23 mouse cellular contexts compared by ENCODE assay signal in the genomic region with DNA sequence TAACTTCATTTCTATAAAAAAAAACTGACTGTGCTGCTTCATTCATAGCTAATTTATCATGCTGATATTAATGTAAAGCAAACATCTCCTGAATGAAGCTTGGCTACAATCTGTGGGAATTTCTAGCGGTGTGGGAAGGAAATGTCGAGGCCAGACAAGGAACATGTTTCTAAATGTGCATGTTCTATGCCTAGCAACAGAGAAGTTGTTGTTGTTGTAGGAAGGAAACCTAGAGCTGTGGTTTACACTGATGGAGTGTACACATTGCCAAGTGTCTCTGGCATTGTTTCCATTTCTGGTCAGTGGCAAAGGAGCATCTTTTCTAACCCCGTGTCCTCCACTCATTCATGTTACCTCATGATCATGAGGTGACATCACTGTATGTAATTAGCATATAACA. TPM values are rescaled to one million over a fixed set of nuclear protein-coding genes. Genes with fewer than 3 reads are reported as not detected.
"Had no signal": no experiment of that assay in that cellular context is flagged by ENCODE, and none has a peak within 500 bp of the region (broad histone marks: within the 10 kb centered on the region; RNA-seq: fewer than 3 reads in every experiment).

No protein-coding gene starts in this region.

- H3K4me2 ChIP-seq: limb, embryonic 13.5 days; liver, embryonic 12.5 days; liver, embryonic 15.5 days; midbrain, embryonic 12.5 days; midbrain, embryonic 15.5 days; neural tube, embryonic 12.5 days; neural tube, embryonic 15.5 days had no signal

- H3K27ac ChIP-seq: limb, embryonic 10.5 days; limb, embryonic 13.5 days; liver, embryonic 12.5 days; liver, embryonic 15.5 days; macrophage; midbrain, embryonic 12.5 days; midbrain, embryonic 15.5 days; neural tube, embryonic 12.5 days; neural tube, embryonic 15.5 days; stomach, postnatal 0 days had no signal

- H3K4me3 ChIP-seq: limb, embryonic 10.5 days; limb, embryonic 13.5 days; liver, embryonic 12.5 days; liver, embryonic 15.5 days; midbrain, embryonic 12.5 days; midbrain, embryonic 15.5 days; neural tube, embryonic 12.5 days; neural tube, embryonic 15.5 days had no signal

- H3K36me3 ChIP-seq: limb, embryonic 10.5 days; limb, embryonic 13.5 days; liver, embryonic 12.5 days; liver, embryonic 15.5 days; midbrain, embryonic 12.5 days; midbrain, embryonic 15.5 days; neural tube, embryonic 12.5 days; neural tube, embryonic 15.5 days had no signal

- H3K9me3 ChIP-seq: limb, embryonic 10.5 days; limb, embryonic 13.5 days; liver, embryonic 12.5 days; liver, embryonic 15.5 days; midbrain, embryonic 12.5 days; midbrain, embryonic 15.5 days; neural tube, embryonic 12.5 days; neural tube, embryonic 15.5 days had no signal

- DNase-seq: kidney, adult 18-20 months; kidney, adult 9 months; kidney, postnatal 14 days; kidney, postnatal 4 days; liver; right cerebral cortex, adult 18-20 months; right cerebral cortex, postnatal 14 days; right cerebral cortex, postnatal 4 days; thymus, adult 2 months; thymus, postnatal 14 days; thymus, postnatal 4 days had no signal

- H3K27me3 ChIP-seq: limb, embryonic 13.5 days; liver, embryonic 12.5 days; liver, embryonic 15.5 days; midbrain, embryonic 12.5 days; midbrain, embryonic 15.5 days; neural tube, embryonic 12.5 days; neural tube, embryonic 15.5 days had no signal

- H3K4me1 ChIP-seq: liver, embryonic 12.5 days; liver, embryonic 15.5 days; midbrain, embryonic 12.5 days; midbrain, embryonic 15.5 days; neural tube, embryonic 12.5 days; neural tube, embryonic 15.5 days had no signal

- ATAC-seq: intestine, embryonic 16.5 days; liver, embryonic 12.5 days; midbrain, embryonic 15.5 days had no signal

- H3K9ac ChIP-seq: limb, embryonic 13.5 days; liver, embryonic 12.5 days; liver, embryonic 15.5 days; midbrain, embryonic 12.5 days; midbrain, embryonic 15.5 days; neural tube, embryonic 12.5 days; neural tube, embryonic 15.5 days had no signal

RNA-seq across cellular contexts. Expression of gene Cav1, which starts 23.7 kb away (rescaled TPM):
- total RNA-seq: megakaryocyte, adult 5-6 weeks had no signal
